In genomic region chr7:6773865-6774413, GRCm38 (mm10) we compare ENCODE assay signal across 7 mouse cellular contexts. TPM values are rescaled to one million over a fixed set of nuclear protein-coding genes. Genes with fewer than 3 reads are reported as not detected.
DNase-seq lines count a peak whose midpoint lies in the region; ATAC-seq and TF ChIP-seq lines count a peak whose summit lies in the region.
"Not testable (repeated sequence)": the region's sequence is repeated elsewhere in the genome, so short reads cannot be mapped to it uniquely, and the experiment has no call there.

No protein-coding gene starts in this region.

- H3K4me3 ChIP-seq in heart, embryonic 12.5 days; hindbrain, embryonic 11.5 days (ENCODE audit: low read depth, low read length); intestine, embryonic 16.5 days (ENCODE audit: low read length); kidney, embryonic 16.5 days (ENCODE audit: low read length); lung, embryonic 14.5 days (ENCODE audit: low read depth, low read length); neural tube, embryonic 14.5 days (ENCODE audit: low read depth, low read length): not testable (repeated sequence)

- not testable (repeated sequence) for H3K27me3 ChIP-seq in heart, embryonic 12.5 days (replicated peaks); hindbrain, embryonic 11.5 days (ENCODE audit: control insufficient read depth, insufficient read depth, low read length); intestine, embryonic 16.5 days (replicated peaks; ENCODE audit: control insufficient read depth, insufficient read depth, low read length); kidney, embryonic 16.5 days (ENCODE audit: insufficient read depth, low read length); lung, embryonic 14.5 days (ENCODE audit: insufficient read depth, low read length); neural tube, embryonic 14.5 days (ENCODE audit: control insufficient read depth, insufficient read depth, low read length)

- H3K4me2 ChIP-seq in heart, embryonic 12.5 days; hindbrain, embryonic 11.5 days (replicated peaks; ENCODE audit: low read depth, low read length); intestine, embryonic 16.5 days (ENCODE audit: low read depth, low read length); lung, embryonic 14.5 days; neural tube, embryonic 14.5 days (ENCODE audit: low read depth, low read length): not testable (repeated sequence)
- H3K4me2 ChIP-seq in kidney, embryonic 16.5 days (replicated peaks; ENCODE audit: low read depth, low read length), result peak overlapping the region; percentile 27

- H3K4me1 ChIP-seq in heart, embryonic 12.5 days (replicated peaks), result peaks cover 63% of the 10 kb centered on the region
- not testable (repeated sequence) for H3K4me1 ChIP-seq in hindbrain, embryonic 11.5 days (replicated peaks; ENCODE audit: control insufficient read depth, insufficient read depth, low read length); neural tube, embryonic 14.5 days (ENCODE audit: control insufficient read depth, insufficient read depth, low read length)
- H3K4me1 ChIP-seq in intestine, embryonic 16.5 days (ENCODE audit: control insufficient read depth, insufficient read depth, low read length), result peaks cover 39% of the 10 kb centered on the region
- H3K4me1 ChIP-seq in kidney, embryonic 16.5 days (ENCODE audit: insufficient read depth, low read length), result peaks cover 47% of the 10 kb centered on the region
- H3K4me1 ChIP-seq in lung, embryonic 14.5 days (ENCODE audit: insufficient read depth), result peaks cover 39% of the 10 kb centered on the region

- 0 out of 2 replicates have a peak, but pooled peaks have one; percentile 28 for ATAC-seq in heart, embryonic 12.5 days (ENCODE audit: insufficient number of reproducible peaks, low FRiP score)
- 0 out of 2 replicates have a peak, but pooled peaks have one; percentile 13 for ATAC-seq in hindbrain, embryonic 11.5 days (ENCODE audit: low FRiP score)
- peak; percentile 27; the same call in 1 of the 2 replicates for ATAC-seq in intestine, embryonic 16.5 days
- ATAC-seq in kidney, embryonic 16.5 days (ENCODE audit: low FRiP score, low TSS enrichment), result peak; percentile 92
- not testable (repeated sequence) for ATAC-seq in lung, embryonic 14.5 days (ENCODE audit: insufficient read depth)
- ATAC-seq in neural tube, embryonic 14.5 days (ENCODE audit: low read depth), result peak; percentile 28; the same call in 1 of the 2 replicates

- DNase-seq in embryo, embryonic 9.5 days (ENCODE audit: extremely low spot score), result peak; percentile 32
- DNase-seq in hindbrain, embryonic 11.5 days (ENCODE audit: low spot score); lung, embryonic 14.5 days: not testable (repeated sequence)

- WGBS in heart, embryonic 12.5 days, result 34% methylated on average over 11 of the region's 11 CpGs
- 60% methylated on average over 11 of the region's 11 CpGs for WGBS in hindbrain, embryonic 11.5 days
- 42% methylated on average over 11 of the region's 11 CpGs for WGBS in intestine, embryonic 16.5 days
- 13% methylated on average over 11 of the region's 11 CpGs for WGBS in kidney, embryonic 16.5 days
- WGBS in lung, embryonic 14.5 days, result 37% methylated on average over 11 of the region's 11 CpGs
- 37% methylated on average over 11 of the region's 11 CpGs for WGBS in neural tube, embryonic 14.5 days

- not testable (repeated sequence) for H3K36me3 ChIP-seq in heart, embryonic 12.5 days; hindbrain, embryonic 11.5 days (ENCODE audit: control insufficient read depth, insufficient read depth, low read length); intestine, embryonic 16.5 days (ENCODE audit: control insufficient read depth, insufficient read depth, low read length); kidney, embryonic 16.5 days (ENCODE audit: insufficient read depth, low read length); lung, embryonic 14.5 days (ENCODE audit: insufficient read depth); neural tube, embryonic 14.5 days (ENCODE audit: control insufficient read depth, insufficient read depth, low read length)

- H3K9ac ChIP-seq in heart, embryonic 12.5 days; hindbrain, embryonic 11.5 days (ENCODE audit: low read depth, low read length); intestine, embryonic 16.5 days (ENCODE audit: low read depth, low read length); lung, embryonic 14.5 days; neural tube, embryonic 14.5 days (replicated peaks; ENCODE audit: low read depth, low read length): not testable (repeated sequence)
- H3K9ac ChIP-seq in kidney, embryonic 16.5 days (replicated peaks; ENCODE audit: low read length), result 0 out of 2 replicates have a peak overlapping the region, but pooled peaks have one; percentile 29

- H3K9me3 ChIP-seq in heart, embryonic 12.5 days (replicated peaks); hindbrain, embryonic 11.5 days (ENCODE audit: control insufficient read depth, low read length); intestine, embryonic 16.5 days (ENCODE audit: control insufficient read depth, low read length); kidney, embryonic 16.5 days (ENCODE audit: low read length); lung, embryonic 14.5 days (ENCODE audit: low read depth, low read length); neural tube, embryonic 14.5 days (ENCODE audit: control insufficient read depth, low read length): not testable (repeated sequence)

- H3K27ac ChIP-seq in heart, embryonic 12.5 days (ENCODE audit: poor library complexity, severe bottlenecking); hindbrain, embryonic 11.5 days (ENCODE audit: low read depth, low read length); intestine, embryonic 16.5 days (ENCODE audit: low read length); neural tube, embryonic 14.5 days (ENCODE audit: low read depth, low read length): not testable (repeated sequence)
- H3K27ac ChIP-seq in kidney, embryonic 16.5 days (ENCODE audit: low read length), result peak overlapping the region; percentile 80
- 0 out of 2 replicates have a peak overlapping the region, but pooled peaks have one; percentile 8 for H3K27ac ChIP-seq in lung, embryonic 14.5 days (ENCODE audit: low read depth)

- not testable (repeated sequence) for TF ChIP-seq CTCF in lung, embryonic 14.5 days (IDR thresholded peaks at IDR 0.05; ENCODE audit: low read depth)

RNA-seq across cellular contexts. Expression of gene Usp29, which starts 43.6 kb away (rescaled TPM):
- polyA plus RNA-seq in heart, embryonic 12.5 days (2016; fragmentation: Nextera tagmentation; extraction: Ambion mirVana), result 9.8 and 10.3 TPM in 2 replicates
- 12.4 and 15.1 TPM in 2 replicates for polyA plus RNA-seq in hindbrain, embryonic 11.5 days (2014; fragmentation: Nextera tagmentation; extraction: Ambion mirVana)
- polyA plus RNA-seq in intestine, embryonic 16.5 days (2015; fragmentation: Nextera tagmentation; extraction: Ambion mirVana), result 2.6 and 3.5 TPM in 2 replicates
- polyA plus RNA-seq in kidney, embryonic 16.5 days (2015; fragmentation: Nextera tagmentation; extraction: Ambion mirVana), result 5.2 and 6.5 TPM in 2 replicates
- 5.8 and 6.2 TPM in 2 replicates for polyA plus RNA-seq in lung, embryonic 14.5 days (2014; fragmentation: Nextera tagmentation; extraction: Ambion mirVana)
- 30.8 and 41.5 TPM in 2 replicates for polyA plus RNA-seq in neural tube, embryonic 14.5 days (2014; fragmentation: Nextera tagmentation; extraction: Ambion mirVana)

RNA-seq across cellular contexts. Expression of gene Peg3, which starts 43.7 kb away (rescaled TPM):
- polyA plus RNA-seq in heart, embryonic 12.5 days (2016; fragmentation: Nextera tagmentation; extraction: Ambion mirVana), result 191 and 195 TPM in 2 replicates
- polyA plus RNA-seq in hindbrain, embryonic 11.5 days (2014; fragmentation: Nextera tagmentation; extraction: Ambion mirVana), result 112 and 126 TPM in 2 replicates
- 58.6 and 63.3 TPM in 2 replicates for polyA plus RNA-seq in intestine, embryonic 16.5 days (2015; fragmentation: Nextera tagmentation; extraction: Ambion mirVana)
- 145 and 166 TPM in 2 replicates for polyA plus RNA-seq in kidney, embryonic 16.5 days (2015; fragmentation: Nextera tagmentation; extraction: Ambion mirVana)
- 173 and 179 TPM in 2 replicates for polyA plus RNA-seq in lung, embryonic 14.5 days (2014; fragmentation: Nextera tagmentation; extraction: Ambion mirVana)
- polyA plus RNA-seq in neural tube, embryonic 14.5 days (2014; fragmentation: Nextera tagmentation; extraction: Ambion mirVana), result 124 and 134 TPM in 2 replicates
